Mouse (Mus musculus) neutrophil, adult 5-6 weeks (primary cell): ENCODE measurements around the gene Gtf3c4. TPM values are rescaled to one million over a fixed set of nuclear protein-coding genes. Genes with fewer than 3 reads are reported as not detected.
A peak's percentile ranks its signal among the peaks of the same experiment; 100 is the strongest.

ENCODE experiments used
- ATAC-seq: fragments of 151-379, 151-347 bp; 2 replicates; pipeline ENCODE4 v1.8.0; 2017; ENCODE audit warnings: mild to moderate bottlenecking, moderate TSS enrichment; ENCODE audit not compliant: insufficient number of reproducible peaks, poor library complexity, low FRiP score, severe bottlenecking; ENCODE audit errors: extremely low read depth
- total RNA-seq: library from RNA; stranded (forward); fragments of 200-1000 nt; gene quantifications from 2 replicates; pipeline ENCODE4 v1.2.3, GENCODE M21; 2017

Gene Gtf3c4
- 8.7 and 10.9 TPM in 2 replicates for total RNA-seq

GRCm38 (mm10) chr2:28840222-28840951 lies at the start of gene Gtf3c4, which contains the start of gene Ddx31:
Gene Gtf3c4, minus strand, starts transcription at chr2:28840360.
Gene Ddx31, plus strand, starts transcription at chr2:28840406.
- peak; percentile 95 for ATAC-seq

- no peak for ATAC-seq
Observed at GRCm38 (mm10) chr2:28884914-28885313, 44.8 kb upstream of the Gtf3c4 start.

- ATAC-seq: no peak
Observed at GRCm38 (mm10) chr2:28882826-28883485, 42.8 kb upstream of the Gtf3c4 start.

GRCm38 (mm10) chr2:28882047-28882446 lies 41.9 kb upstream of the Gtf3c4 start:
- no peak for ATAC-seq

DNA sequence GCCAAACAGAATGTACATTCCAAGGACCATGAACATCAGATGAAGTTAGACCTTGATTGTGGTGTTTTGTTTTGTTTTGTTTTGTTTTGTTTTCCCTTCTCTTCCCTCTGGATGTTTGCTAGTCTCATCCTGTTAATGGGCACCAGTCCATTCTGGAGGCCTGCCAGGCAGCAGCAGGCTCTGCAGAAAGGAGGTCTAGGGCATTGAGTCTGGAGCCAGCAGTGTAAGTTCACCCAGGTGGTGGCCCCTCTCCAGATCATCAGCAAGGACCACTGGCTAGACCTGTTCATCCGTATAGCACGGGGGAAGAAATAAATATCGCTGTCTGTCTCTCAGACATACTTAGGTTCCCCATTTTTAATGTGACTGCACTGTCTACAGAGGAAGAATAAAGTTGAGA lies 41.1 kb upstream of the Gtf3c4 start:
- no peak for ATAC-seq

GRCm38 (mm10) chr2:28875554-28875953 lies 35.4 kb upstream of the Gtf3c4 start:
- ATAC-seq: no peak

- no peak for ATAC-seq
Observed at GRCm38 (mm10) chr2:28867495-28867894, 27.3 kb upstream of the Gtf3c4 start.

- no peak for ATAC-seq
Observed at GRCm38 (mm10) chr2:28863857-28864256, 23.7 kb upstream of the Gtf3c4 start.

DNA sequence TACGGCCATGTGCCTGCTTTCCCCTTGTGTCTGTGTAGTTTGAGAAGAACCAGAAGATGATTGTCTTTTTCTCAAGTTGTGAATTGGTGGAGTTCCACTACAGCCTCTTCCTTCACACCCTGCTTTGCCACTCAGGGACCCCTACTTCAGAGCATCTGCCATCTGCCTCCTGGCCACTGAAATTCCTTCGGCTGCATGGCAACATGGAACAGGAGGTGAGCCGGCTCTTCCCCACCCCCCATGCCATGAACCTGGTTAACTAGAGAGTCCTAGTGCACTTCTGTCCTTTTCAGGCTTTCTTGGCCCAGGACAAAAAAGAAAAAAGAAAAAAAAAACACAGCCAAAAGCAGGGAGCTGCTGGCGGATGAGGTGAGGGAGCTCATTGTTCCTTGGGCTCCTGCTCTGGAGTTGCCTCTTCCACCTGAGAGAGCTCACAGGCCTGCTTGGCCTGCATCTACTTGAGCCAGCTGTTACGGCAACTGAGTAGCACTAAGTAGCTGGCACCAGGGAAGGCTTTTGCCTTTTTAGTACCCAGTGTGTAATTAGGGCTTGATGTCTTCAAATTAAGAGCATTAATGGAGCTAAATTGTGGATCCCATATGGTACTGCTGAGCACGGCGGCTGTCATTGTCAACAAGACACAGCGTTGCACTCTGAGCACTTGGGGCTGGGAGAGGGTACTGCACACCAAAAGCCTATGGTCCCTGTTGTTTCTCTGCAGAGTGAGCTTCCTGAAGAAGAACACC lies 20.7 kb upstream of the Gtf3c4 start:
- ATAC-seq: no peak

- ATAC-seq: no peak
Observed at GRCm38 (mm10) chr2:28859303-28859702, 19.1 kb upstream of the Gtf3c4 start.

GRCm38 (mm10) chr2:28855773-28856172 lies 15.6 kb upstream of the Gtf3c4 start:
- ATAC-seq: no peak

- ATAC-seq: no peak
Observed at GRCm38 (mm10) chr2:28852594-28852993, 12.4 kb upstream of the Gtf3c4 start.

GRCm38 (mm10) chr2:28848879-28849278 lies 8.7 kb upstream of the Gtf3c4 start:
- ATAC-seq: no peak

DNA sequence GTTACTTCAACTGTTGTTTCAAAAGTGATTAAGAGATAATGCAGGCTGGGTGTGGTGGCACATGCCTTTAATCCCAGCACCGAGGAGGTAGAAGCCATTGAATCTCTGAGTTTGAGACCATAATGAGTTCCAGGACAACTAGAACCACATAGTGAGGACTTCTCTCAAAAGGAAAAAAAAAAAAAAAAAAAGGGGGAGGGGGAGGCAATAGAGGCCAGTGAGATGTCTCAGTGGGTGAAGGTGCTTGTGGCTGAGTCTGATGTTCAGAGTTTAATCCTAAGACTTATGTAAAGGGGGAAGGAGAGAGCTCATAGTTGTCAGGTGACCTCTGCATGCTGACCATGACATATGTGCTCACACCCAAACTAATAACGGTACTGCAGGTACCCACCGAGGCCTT lies 1.9 kb upstream of the Gtf3c4 start:
- ATAC-seq: no peak

DNA sequence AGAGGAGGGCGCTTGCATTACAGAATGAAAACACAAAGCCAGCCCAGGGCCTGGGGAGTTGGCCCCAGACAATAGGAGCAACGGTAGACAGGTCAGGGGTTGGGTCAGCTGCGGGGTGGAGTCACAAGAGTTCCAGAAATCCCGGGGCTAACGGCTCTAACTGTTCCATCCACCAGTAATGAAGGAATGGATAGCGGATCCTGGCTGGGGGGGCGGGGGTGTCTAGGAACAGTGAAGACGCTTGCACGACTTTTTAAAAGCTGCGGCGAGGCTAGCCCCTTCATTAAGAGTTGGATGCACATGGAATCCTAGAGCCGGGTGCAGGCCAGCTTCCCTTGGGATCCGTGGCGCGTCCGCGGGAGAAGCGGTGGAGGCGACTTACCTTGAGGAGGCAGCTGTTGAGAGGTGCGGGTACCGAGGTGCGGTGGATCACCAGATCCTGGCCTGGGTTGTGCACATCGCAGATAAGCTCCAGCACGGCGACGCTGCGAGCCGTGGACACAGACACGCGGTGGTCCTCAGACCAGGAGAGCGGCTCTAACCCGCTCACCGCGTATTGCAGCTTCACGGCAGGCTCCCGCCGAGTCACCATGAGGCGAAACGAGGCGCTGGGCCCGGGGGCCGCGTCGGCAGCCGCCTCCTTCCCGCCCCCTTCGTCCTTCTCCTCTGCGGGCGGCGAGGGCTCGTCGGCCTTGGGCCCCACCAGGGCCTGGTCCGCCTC lies 499 bp downstream of the Gtf3c4 start:
- ATAC-seq: peak; percentile 2; the same call in 1 of the 2 replicates

GRCm38 (mm10) chr2:28836181-28836940 lies 3.8 kb downstream of the Gtf3c4 start:
- no peak for ATAC-seq

GRCm38 (mm10) chr2:28829265-28829664 lies 10.9 kb downstream of the Gtf3c4 start:
- ATAC-seq: no peak

DNA sequence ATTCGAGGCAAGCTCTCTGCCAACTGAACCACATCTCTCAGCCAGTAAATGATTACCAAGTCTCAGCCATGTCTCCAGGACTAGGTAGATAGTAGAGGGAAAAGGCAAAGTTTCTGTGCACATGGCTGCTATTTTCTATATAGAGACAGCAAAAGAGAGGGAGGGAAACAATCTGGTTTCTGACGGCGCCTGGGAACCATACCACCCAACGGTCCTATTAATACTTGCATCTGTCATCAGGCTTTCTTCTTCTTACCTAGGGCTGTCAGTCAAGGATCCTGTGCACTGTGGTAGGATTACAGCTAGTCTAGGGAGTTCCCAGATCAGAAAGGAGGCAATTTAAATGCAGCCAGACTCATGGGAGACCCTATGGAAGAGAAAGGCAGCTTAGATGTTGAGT lies 21.3 kb downstream of the Gtf3c4 start:
- no peak for ATAC-seq
